Mouse (Mus musculus): ENCODE measurements around the gene 1110051M20Rik. TPM values are rescaled to one million over a fixed set of nuclear protein-coding genes. Genes with fewer than 3 reads are reported as not detected.

1110051M20Rik gene
- total and polyA plus RNA-seq, 3 experiments, result 21.1 to 34.0 (median 26.2) TPM

- no peak for DNase-seq (ENCODE audit: extremely low read depth)
- H3K9me3 ChIP-seq (replicated peaks; ENCODE audit: low read length), result no peaks in the 10 kb centered on the region
- no peaks in the 10 kb centered on the region for H3K27me3 ChIP-seq (replicated peaks)
- no peak overlapping the region for H3K9ac ChIP-seq (ENCODE audit: insufficient read depth, low read depth)
- in situ Hi-C loops (cut with MboI; ENCODE audit: low pct_ligation_motif_present, low pct_unique_long_range_greater_than_20kb, low sequenced_read_pairs), result no loop called here
- peak overlapping the region; percentile 32; the same call in 1 of the 2 replicates for H3K4me2 ChIP-seq (ENCODE audit: insufficient read depth, low read depth, poor library complexity, severe bottlenecking)
- H3K4me3 ChIP-seq (replicated peaks in 1 of 3; ENCODE audit: low read depth in 2 of 3, low read length in 2 of 3, poor library complexity in 1 of 3), result no peak overlapping the region
- H3K79me2 ChIP-seq (replicated peaks; ENCODE audit: control insufficient read depth, extremely low read depth, insufficient read depth, poor library complexity, severe bottlenecking), result no peaks in the 10 kb centered on the region; the same call in 1 of the 2 replicates
- H3K4me1 ChIP-seq (ENCODE audit: control insufficient read depth in 1 of 2, insufficient read depth in 2 of 2), result peaks cover 6 to 19% of the 10 kb centered on the region in 2 experiments; a peak in 3 of 4 replicates
- no peak for TF ChIP-seq POLR2AphosphoS2 (IDR thresholded peaks at IDR 0.05; ENCODE audit: low read depth, low read length)
- TF ChIP-seq PAX5 (IDR thresholded peaks at IDR 0.05; ENCODE audit: low read length), result no peak
- TF ChIP-seq ETS1 (conservative IDR thresholded peaks at IDR 0.05; ENCODE audit: low read depth, low read length), result no peak
- no peak for TF ChIP-seq IRF4 (IDR thresholded peaks at IDR 0.05; ENCODE audit: low read depth, low read length)
- no peak for TF ChIP-seq MXI1 (IDR thresholded peaks at IDR 0.05; ENCODE audit: low read depth, low read length)
- no peak for TF ChIP-seq MAX (IDR thresholded peaks at IDR 0.05; ENCODE audit: low read length)
- TF ChIP-seq CTCF (conservative IDR thresholded peaks at IDR 0.05 in 1 of 2, IDR thresholded peaks at IDR 0.05 in 1 of 2; ENCODE audit: low read depth in 2 of 2, low read length in 2 of 2), result no peak
- H3K36me3 ChIP-seq (replicated peaks in 1 of 2; ENCODE audit: control insufficient read depth in 1 of 2, insufficient read depth in 1 of 2, low read length in 1 of 2), result no peaks in the 10 kb centered on the region
- no peak overlapping the region for H3K27ac ChIP-seq (ENCODE audit: insufficient read depth, low read depth)
- dilution Hi-C loops (cut with MboI; ENCODE audit: extremely low pct_ligation_motif_present, extremely low pct_unique_long_range_greater_than_20kb, low sequenced_read_pairs), result no loop called here
Observed at GRCm38 (mm10) chr2:91243416-91243815, 201.1 kb downstream of the 1110051M20Rik start.

- Histone ChIP-seq H3K36me3 (replicated peaks in 1 of 2; ENCODE audit: control insufficient read depth in 1 of 2, insufficient read depth in 1 of 2, low read length in 1 of 2) (no peaks in the 10 kb centered on the region), H3K79me2 (replicated peaks; ENCODE audit: control insufficient read depth, extremely low read depth, insufficient read depth, poor library complexity, severe bottlenecking) (no peaks in the 10 kb centered on the region; the same call in 1 of the 2 replicates), H3K4me2 (ENCODE audit: insufficient read depth, low read depth, poor library complexity, severe bottlenecking) (peak overlapping the region; percentile 32; the same call in 1 of the 2 replicates), H3K27me3 (replicated peaks) (no peaks in the 10 kb centered on the region), H3K27ac (ENCODE audit: insufficient read depth, low read depth) (no peak overlapping the region), H3K9me3 (replicated peaks; ENCODE audit: low read length) (no peaks in the 10 kb centered on the region), H3K4me3 (replicated peaks in 1 of 3; ENCODE audit: low read depth in 2 of 3, low read length in 2 of 3, poor library complexity in 1 of 3) (no peak overlapping the region), H3K4me1 (ENCODE audit: control insufficient read depth in 1 of 2, insufficient read depth in 2 of 2) (peaks cover 6 to 21% of the 10 kb centered on the region in 2 experiments; a peak in 3 of 4 replicates), H3K9ac (ENCODE audit: insufficient read depth, low read depth) (no peak overlapping the region)
- TF ChIP-seq HCFC1 (IDR thresholded peaks at IDR 0.05; ENCODE audit: low read depth, low read length) (no peak), NRF1 (IDR thresholded peaks at IDR 0.05; ENCODE audit: low read depth, low read length) (no peak), USF2 (conservative IDR thresholded peaks at IDR 0.05; ENCODE audit: low read depth, low read length) (no peak), ZC3H11A (IDR thresholded peaks at IDR 0.05; ENCODE audit: low read depth, low read length) (no peak), UBTF (IDR thresholded peaks at IDR 0.05; ENCODE audit: low read depth, low read length) (no peak), GABPA (IDR thresholded peaks at IDR 0.05; ENCODE audit: insufficient replicate concordance, low read depth, low read length) (no peak), RAD21 (IDR thresholded peaks at IDR 0.05; ENCODE audit: low read depth, low read length) (no peak), ZMIZ1 (IDR thresholded peaks at IDR 0.05; ENCODE audit: low read depth, low read length) (no peak), CHD1 (IDR thresholded peaks at IDR 0.05; ENCODE audit: low read depth, low read length) (no peak), MAX (IDR thresholded peaks at IDR 0.05; ENCODE audit: low read length) (peak; percentile 92), MXI1 (IDR thresholded peaks at IDR 0.05; ENCODE audit: low read depth, low read length) (peak; percentile 53; the same call in 1 of the 2 replicates), TBP (conservative IDR thresholded peaks at IDR 0.05; ENCODE audit: low read depth, low read length) (no peak), PAX5 (IDR thresholded peaks at IDR 0.05; ENCODE audit: low read length) (no peak), CHD2 (IDR thresholded peaks at IDR 0.05; ENCODE audit: low read length) (no peak), MYC (IDR thresholded peaks at IDR 0.05; ENCODE audit: low read depth, low read length) (peak; percentile 84), IRF4 (IDR thresholded peaks at IDR 0.05; ENCODE audit: low read depth, low read length) (no peak), MEF2A (IDR thresholded peaks at IDR 0.05; ENCODE audit: borderline replicate concordance, low read depth, low read length) (no peak), SMC3 (IDR thresholded peaks at IDR 0.05; ENCODE audit: low read depth, low read length) (no peak), ETS1 (conservative IDR thresholded peaks at IDR 0.05; ENCODE audit: low read depth, low read length) (peak; percentile 36), BHLHE40 (IDR thresholded peaks at IDR 0.05; ENCODE audit: low read depth, low read length) (peak; percentile 40; the same call in 1 of the 2 replicates), KAT2A (IDR thresholded peaks at IDR 0.05; ENCODE audit: insufficient replicate concordance, low read length) (no peak), ELF1 (IDR thresholded peaks at IDR 0.05; ENCODE audit: low read depth, low read length) (no peak), ZKSCAN1 (IDR thresholded peaks at IDR 0.05; ENCODE audit: borderline replicate concordance, low read depth, low read length) (no peak), JUND (conservative IDR thresholded peaks at IDR 0.05; ENCODE audit: low read depth, low read length) (no peak), E2F4 (IDR thresholded peaks at IDR 0.05; ENCODE audit: insufficient replicate concordance, low read depth, low read length) (no peak), POLR2AphosphoS2 (IDR thresholded peaks at IDR 0.05; ENCODE audit: low read depth, low read length) (no peak)
- DNase-seq (ENCODE audit: extremely low read depth), result peak; percentile 31
- dilution Hi-C loops (cut with MboI; ENCODE audit: extremely low pct_ligation_motif_present, extremely low pct_unique_long_range_greater_than_20kb, low sequenced_read_pairs), result no loop called here
- in situ Hi-C loops (cut with MboI; ENCODE audit: low pct_ligation_motif_present, low pct_unique_long_range_greater_than_20kb, low sequenced_read_pairs), result no loop called here
Observed at GRCm38 (mm10) chr2:91242547-91242946, 202.0 kb downstream of the 1110051M20Rik start.
